Mouse (Mus musculus) limb, embryonic 12.5 days (tissue): ENCODE results near the gene Aebp2. TPM values are rescaled to one million over a fixed set of nuclear protein-coding genes. Genes with fewer than 3 reads are reported as not detected.
A peak's percentile ranks its signal among the peaks of the same experiment; 100 is the strongest.

Experiments used
- ATAC-seq: fragments of 200-750 bp; cut with Nextera tagmentation; 2 replicates; pipeline ENCODE4 v1.8.0; 2017; ENCODE audit warnings: low read depth, moderate TSS enrichment; ENCODE audit not compliant: insufficient number of reproducible peaks, insufficient read depth, low FRiP score, low TSS enrichment
- H3K27ac ChIP-seq: fragments of 300-500 bp; sonication (generic); 2 replicates; pipeline ENCODE4 v1.5.1; 2016; ENCODE audit warnings: mild to moderate bottlenecking, moderate library complexity
- H3K27me3 ChIP-seq: fragments of 300-500 bp; sonication (generic); 2 replicates; pipeline ENCODE4 v1.6.1; 2016; ENCODE audit warnings: mild to moderate bottlenecking, moderate library complexity
- H3K36me3 ChIP-seq: fragments of 300-500 bp; sonication (generic); 2 replicates; pipeline ENCODE4 v1.6.1; 2016; ENCODE audit warnings: mild to moderate bottlenecking, moderate library complexity
- H3K4me1 ChIP-seq: fragments of 300-500 bp; sonication (generic); replicated peaks from 2 replicates; pipeline ENCODE4 v1.6.1; 2016
- H3K4me2 ChIP-seq: fragments of 300-500 bp; sonication (generic); 2 replicates; pipeline ENCODE4 v1.6.1; 2016; ENCODE audit warnings: mild to moderate bottlenecking, moderate library complexity
- H3K4me3 ChIP-seq: fragments of 300-500 bp; sonication (generic); replicated peaks from 2 replicates; pipeline ENCODE4 v1.5.1; 2016; ENCODE audit warnings: mild to moderate bottlenecking
- H3K9ac ChIP-seq: fragments of 300-500 bp; sonication (generic); replicated peaks from 2 replicates; pipeline ENCODE4 v1.6.1; 2016; ENCODE audit warnings: mild to moderate bottlenecking, moderate library complexity
- H3K9me3 ChIP-seq: fragments of 300-500 bp; sonication (generic); 2 replicates; pipeline ENCODE4 v1.6.1; 2016; ENCODE audit warnings: mild to moderate bottlenecking, moderate library complexity
- WGBS: fragments of 180-500 bp; shearing (Covaris S2); methylation state at CpG from one replicate; pipeline ENCODE4 v1.1.7; 2016; 5-methylcytosine and 5-hydroxymethylcytosine counted together
- polyA plus RNA-seq: library from polyadenylated mRNA; unstranded; fragments of >200 nt; fragmentation: Nextera tagmentation; extraction: Ambion mirVana; gene quantifications from 2 replicates; pipeline ENCODE4 v1.2.1, GENCODE M21; 2016

The Aebp2 gene
- polyA plus RNA-seq, 1 experiment from 2014 or later, result 16.4 TPM

DNA sequence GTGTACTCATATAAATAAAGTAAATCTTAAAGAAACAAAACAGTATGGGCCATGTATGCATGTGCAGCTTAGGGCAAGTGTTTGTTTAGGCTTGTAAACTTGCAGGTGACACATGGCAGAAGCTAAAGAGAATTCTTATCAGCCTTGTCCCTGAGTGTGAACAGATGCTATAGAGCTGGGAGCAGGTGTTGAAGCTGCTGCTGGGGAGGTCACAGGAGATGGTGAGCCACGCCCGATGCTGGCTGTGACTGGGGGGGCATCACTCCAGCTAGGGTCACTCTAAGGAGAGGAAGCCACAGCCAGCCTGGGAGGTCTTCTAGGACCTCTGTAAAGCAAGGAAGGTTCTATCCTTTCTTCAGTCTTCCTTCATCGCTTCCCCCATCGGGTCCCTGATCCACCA, 53.6 kb downstream of the Aebp2 start:
- no peaks in the 10 kb centered on the region for H3K27me3 ChIP-seq
- H3K9ac ChIP-seq, result no peak overlapping the region
- H3K4me2 ChIP-seq, result no peak overlapping the region
- H3K27ac ChIP-seq, result no peak overlapping the region
- no peaks in the 10 kb centered on the region for H3K9me3 ChIP-seq
- no peak overlapping the region for H3K4me3 ChIP-seq
- no peak for ATAC-seq
- no peaks in the 10 kb centered on the region for H3K36me3 ChIP-seq
- 86% methylated on average over 4 of the region's 4 CpGs for WGBS
- H3K4me1 ChIP-seq, result peaks cover 38% of the 10 kb centered on the region

DNA sequence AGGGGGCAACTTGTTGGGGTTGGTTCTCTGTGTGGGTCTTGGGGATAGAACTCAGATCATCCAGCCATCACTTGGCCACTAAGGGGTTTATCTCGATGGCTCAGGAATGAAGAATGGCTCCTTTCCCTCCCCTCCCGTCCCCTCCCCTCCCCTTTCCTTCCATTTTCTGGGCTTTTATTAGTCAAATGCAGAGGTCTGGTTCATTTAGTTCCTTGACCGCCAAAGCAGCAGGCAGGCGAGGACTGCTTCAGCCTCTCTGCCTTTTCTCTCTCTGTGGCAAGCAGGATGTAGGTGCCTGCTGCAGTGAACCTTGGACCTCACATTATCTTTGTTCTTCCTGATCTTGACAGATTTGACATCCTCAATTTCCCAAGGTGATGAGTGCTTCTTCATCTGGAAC, 54.6 kb downstream of the Aebp2 start:
- Histone ChIP-seq H3K9ac (no peak overlapping the region), H3K4me3 (no peak overlapping the region), H3K4me1 (peaks cover 41% of the 10 kb centered on the region), H3K27ac (no peak overlapping the region), H3K36me3 (no peaks in the 10 kb centered on the region), H3K4me2 (no peak overlapping the region), H3K9me3 (no peaks in the 10 kb centered on the region), H3K27me3 (no peaks in the 10 kb centered on the region)
- no peak for ATAC-seq
- WGBS, result 39% methylated on average over 4 of the region's 4 CpGs

DNA sequence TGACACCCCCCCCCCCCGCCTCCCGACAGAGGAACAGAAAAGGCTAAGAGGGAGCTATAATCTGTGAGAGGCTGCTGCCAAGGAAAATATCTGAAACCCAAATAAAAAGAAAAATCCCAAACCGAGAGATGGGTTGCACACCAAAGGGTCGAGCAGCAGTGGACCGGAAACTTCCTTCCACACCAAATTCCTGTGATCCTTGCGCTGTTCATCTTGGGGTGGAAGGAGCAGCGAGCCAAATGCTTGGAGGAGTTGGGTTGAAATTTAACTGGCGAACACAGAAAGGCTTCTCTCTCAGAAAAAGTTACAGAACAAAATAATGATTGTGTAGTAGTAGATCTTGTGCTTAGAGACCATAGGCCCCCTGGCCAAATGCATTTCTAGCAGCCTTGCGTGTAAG, 55.5 kb downstream of the Aebp2 start:
- no peak overlapping the region for H3K4me2 ChIP-seq
- H3K4me1 ChIP-seq, result peaks cover 50% of the 10 kb centered on the region
- no peak overlapping the region for H3K4me3 ChIP-seq
- no peak for ATAC-seq
- H3K9me3 ChIP-seq, result no peaks in the 10 kb centered on the region
- no peaks in the 10 kb centered on the region for H3K27me3 ChIP-seq
- peak overlapping the region; percentile 4; the same call in 1 of the 2 replicates for H3K27ac ChIP-seq
- H3K36me3 ChIP-seq, result no peaks in the 10 kb centered on the region
- H3K9ac ChIP-seq, result no peak overlapping the region
- WGBS, result 79% methylated on average over 9 of the region's 9 CpGs

DNA sequence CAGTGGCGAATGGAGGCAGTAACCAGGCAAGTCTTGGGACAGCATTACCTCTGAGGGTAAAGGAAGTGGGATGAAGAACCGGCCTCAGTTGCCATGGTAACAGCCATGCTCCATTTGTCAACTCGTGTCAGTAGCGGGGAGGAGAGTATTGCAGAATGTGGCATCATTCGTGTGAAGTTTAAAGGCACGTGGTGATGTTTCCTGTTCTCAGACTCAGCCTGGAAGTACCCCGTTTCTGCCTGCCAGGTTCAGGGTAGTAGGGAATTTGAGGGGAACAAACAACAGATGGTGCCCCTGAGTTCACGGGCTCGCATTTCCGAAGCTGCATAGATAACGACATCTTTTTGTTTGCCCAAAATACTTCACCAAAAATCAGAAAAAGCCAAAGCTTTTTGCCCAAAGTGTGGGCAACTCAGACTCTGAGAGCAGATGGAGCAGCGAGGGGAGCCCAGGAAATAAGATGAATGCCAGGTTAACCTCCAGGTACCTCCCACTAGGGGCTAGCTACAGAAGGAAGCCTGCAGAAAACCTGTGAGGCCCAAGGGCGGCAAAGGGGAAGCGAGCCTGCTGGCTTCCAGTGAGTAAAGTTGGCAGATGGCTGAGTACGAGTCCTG, 56.3 kb downstream of the Aebp2 start:
- no peaks in the 10 kb centered on the region for H3K36me3 ChIP-seq
- WGBS, result 19% methylated on average over 15 of the region's 15 CpGs
- no peak overlapping the region for H3K4me3 ChIP-seq
- H3K9ac ChIP-seq, result no peak overlapping the region
- no peak for ATAC-seq
- H3K27ac ChIP-seq, result peak overlapping the region; percentile 41; the same call in 1 of the 2 replicates
- no peaks in the 10 kb centered on the region for H3K27me3 ChIP-seq
- H3K4me2 ChIP-seq, result no peak overlapping the region
- H3K9me3 ChIP-seq, result no peaks in the 10 kb centered on the region
- H3K4me1 ChIP-seq, result peaks cover 50% of the 10 kb centered on the region

DNA sequence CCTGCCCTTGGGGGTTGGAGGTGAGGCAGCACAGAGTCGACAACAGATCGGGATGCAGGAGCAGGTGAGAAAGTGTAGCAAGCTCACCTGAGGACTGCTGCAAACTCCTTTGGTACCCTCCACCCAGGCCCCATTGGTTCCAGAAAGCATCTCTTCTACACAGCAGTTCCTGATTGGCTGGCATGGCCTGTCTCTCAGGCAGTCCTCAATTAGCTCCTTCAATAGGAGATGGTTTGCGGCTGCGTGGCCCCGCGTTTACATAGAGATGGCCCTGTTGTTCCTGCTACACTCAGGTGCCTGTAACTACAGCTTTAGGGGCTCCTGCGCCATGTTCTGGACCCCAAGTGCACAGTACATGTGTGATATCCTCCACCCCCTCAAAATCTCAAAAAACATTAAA, 58.2 kb downstream of the Aebp2 start:
- 58% methylated on average over 7 of the region's 7 CpGs for WGBS
- Histone ChIP-seq H3K4me3 (no peak overlapping the region), H3K36me3 (no peaks in the 10 kb centered on the region), H3K27me3 (no peaks in the 10 kb centered on the region), H3K27ac (no peak overlapping the region), H3K9ac (no peak overlapping the region), H3K9me3 (no peaks in the 10 kb centered on the region), H3K4me2 (no peak overlapping the region), H3K4me1 (peaks cover 47% of the 10 kb centered on the region)
- ATAC-seq, result no peak

DNA sequence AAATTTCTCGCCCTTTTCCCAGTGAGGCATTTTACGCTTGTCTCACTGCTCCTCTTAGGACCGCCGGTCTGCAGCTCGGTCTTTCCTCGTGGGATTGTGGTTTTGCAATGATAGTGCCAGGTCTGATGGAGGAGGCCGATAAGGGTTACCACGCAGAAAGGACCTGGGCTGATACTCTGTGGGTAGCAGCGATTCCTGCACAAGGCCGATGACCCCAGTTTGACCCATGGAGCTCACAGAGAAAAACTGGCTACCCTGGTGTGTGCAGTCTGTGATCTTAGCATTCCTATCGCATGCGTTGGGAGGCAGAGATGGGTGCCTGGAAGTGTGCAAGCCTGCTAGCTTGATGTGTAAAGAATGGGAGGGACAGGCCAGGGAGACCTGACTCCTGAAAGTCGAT, 60.4 kb downstream of the Aebp2 start:
- no peak for ATAC-seq
- peak overlapping the region; percentile 77 for H3K27ac ChIP-seq

DNA sequence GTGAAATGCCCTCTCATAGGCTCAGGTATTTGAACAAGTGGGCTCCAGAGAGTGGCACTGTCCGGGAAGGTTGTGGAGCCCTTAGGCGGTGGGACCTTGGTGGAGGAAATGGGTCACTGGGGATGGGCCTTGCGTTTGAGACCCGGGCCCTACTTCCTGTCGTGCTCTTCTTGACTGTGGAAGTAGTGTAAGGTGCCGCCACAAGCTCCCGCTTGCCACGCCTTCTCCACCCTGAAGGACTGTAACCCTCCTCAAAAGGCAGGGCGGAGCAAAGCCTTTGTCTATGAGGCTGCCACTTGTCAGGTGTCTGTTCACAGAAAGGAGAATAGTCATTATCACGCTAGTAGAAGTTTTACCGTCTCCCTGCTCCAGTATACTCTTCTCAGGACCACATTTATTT, 61.9 kb downstream of the Aebp2 start:
- no peak overlapping the region for H3K9ac ChIP-seq
- H3K4me3 ChIP-seq, result no peak overlapping the region
- peak overlapping the region; percentile 35; the same call in 1 of the 2 replicates for H3K27ac ChIP-seq
- ATAC-seq, result no peak
- no peaks in the 10 kb centered on the region for H3K36me3 ChIP-seq
- H3K9me3 ChIP-seq, result no peaks in the 10 kb centered on the region
- peaks cover 28% of the 10 kb centered on the region for H3K4me1 ChIP-seq
- no peaks in the 10 kb centered on the region for H3K27me3 ChIP-seq
- 91% methylated on average over 11 of the region's 11 CpGs for WGBS
- no peak overlapping the region for H3K4me2 ChIP-seq

More for the DNA sequence above, 60.4 kb downstream of the Aebp2 start:
- no peak overlapping the region for H3K4me2 ChIP-seq
- 41% methylated on average over 13 of the region's 13 CpGs for WGBS
- H3K27me3 ChIP-seq, result no peaks in the 10 kb centered on the region
- H3K9me3 ChIP-seq, result no peaks in the 10 kb centered on the region
- H3K4me3 ChIP-seq, result no peak overlapping the region
- H3K36me3 ChIP-seq, result no peaks in the 10 kb centered on the region
- H3K4me1 ChIP-seq, result peaks cover 40% of the 10 kb centered on the region
- H3K9ac ChIP-seq, result no peak overlapping the region

DNA sequence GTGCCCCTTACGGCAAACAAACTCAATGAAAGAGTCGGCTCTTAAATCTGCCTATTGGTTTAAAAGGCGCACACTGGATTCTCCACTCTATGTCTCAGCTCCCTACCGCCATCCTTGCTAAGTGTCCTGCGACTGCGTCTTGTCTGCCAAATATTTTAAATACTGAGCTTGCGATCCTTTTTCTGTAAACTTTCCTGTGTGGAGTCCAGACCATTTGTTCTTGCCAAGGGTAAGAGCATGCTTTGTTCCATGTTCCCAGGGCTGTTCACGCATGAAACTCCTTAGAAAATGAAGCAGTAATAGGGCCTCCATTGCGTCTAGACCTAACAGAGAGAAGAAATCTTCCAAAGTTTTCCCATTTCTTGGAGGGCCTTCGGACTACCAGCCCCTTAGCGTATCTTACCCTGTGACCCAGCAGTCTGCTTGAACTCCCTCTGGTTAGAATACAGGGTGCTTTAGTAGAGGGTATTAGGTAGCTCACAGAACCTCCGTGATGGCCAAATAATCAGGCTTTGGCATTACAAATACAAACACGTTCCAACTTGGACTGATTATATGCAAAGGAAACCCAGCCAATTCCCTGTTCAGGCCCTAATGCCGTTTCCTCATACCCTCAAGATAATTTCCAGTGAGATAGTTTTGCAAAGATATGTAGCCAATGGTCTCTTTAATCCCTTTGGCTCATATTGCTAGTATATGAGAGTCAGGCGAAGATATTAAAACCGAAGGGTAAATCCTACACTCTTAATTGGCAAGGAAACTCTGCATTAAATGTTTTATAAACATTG, 67.3 kb downstream of the Aebp2 start:
- WGBS, result 85% methylated on average over 16 of the region's 16 CpGs
- Histone ChIP-seq H3K27ac (peak overlapping the region; percentile 62; the same call in 1 of the 2 replicates), H3K4me1 (peaks cover 27% of the 10 kb centered on the region)

DNA sequence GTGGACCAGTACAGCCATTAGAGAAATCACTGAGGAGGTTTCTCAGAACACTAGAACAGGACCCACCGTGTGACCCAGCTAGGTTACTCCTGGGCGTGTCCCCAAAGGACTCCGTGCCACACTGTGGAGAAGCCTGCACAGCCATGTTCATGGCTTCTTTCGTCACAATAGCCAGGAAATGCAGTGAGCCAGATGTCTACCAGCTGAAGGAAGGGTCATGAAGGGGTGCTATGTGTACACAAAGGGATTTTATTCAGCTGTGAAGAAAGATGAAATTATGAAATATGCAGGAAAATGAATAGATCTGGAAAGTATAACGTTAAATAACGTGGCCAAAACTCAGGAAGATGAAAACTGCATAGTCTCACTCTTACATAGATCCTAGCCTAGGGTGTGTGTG, 69.7 kb downstream of the Aebp2 start:
- 82% methylated on average over 6 of the region's 6 CpGs for WGBS
- H3K4me2 ChIP-seq, result no peak overlapping the region
- peaks cover 43% of the 10 kb centered on the region for H3K4me1 ChIP-seq
- no peak overlapping the region for H3K4me3 ChIP-seq
- no peak overlapping the region for H3K27ac ChIP-seq
- no peak overlapping the region for H3K9ac ChIP-seq
- H3K27me3 ChIP-seq, result no peaks in the 10 kb centered on the region
- ATAC-seq, result no peak
- H3K9me3 ChIP-seq, result no peaks in the 10 kb centered on the region
- H3K36me3 ChIP-seq, result no peaks in the 10 kb centered on the region

More for the DNA sequence above, 67.3 kb downstream of the Aebp2 start:
- H3K36me3 ChIP-seq, result no peaks in the 10 kb centered on the region
- no peaks in the 10 kb centered on the region for H3K9me3 ChIP-seq
- no peak overlapping the region for H3K9ac ChIP-seq
- H3K4me2 ChIP-seq, result no peak overlapping the region
- ATAC-seq, result no peak
- H3K4me3 ChIP-seq, result no peak overlapping the region
- H3K27me3 ChIP-seq, result no peaks in the 10 kb centered on the region

DNA sequence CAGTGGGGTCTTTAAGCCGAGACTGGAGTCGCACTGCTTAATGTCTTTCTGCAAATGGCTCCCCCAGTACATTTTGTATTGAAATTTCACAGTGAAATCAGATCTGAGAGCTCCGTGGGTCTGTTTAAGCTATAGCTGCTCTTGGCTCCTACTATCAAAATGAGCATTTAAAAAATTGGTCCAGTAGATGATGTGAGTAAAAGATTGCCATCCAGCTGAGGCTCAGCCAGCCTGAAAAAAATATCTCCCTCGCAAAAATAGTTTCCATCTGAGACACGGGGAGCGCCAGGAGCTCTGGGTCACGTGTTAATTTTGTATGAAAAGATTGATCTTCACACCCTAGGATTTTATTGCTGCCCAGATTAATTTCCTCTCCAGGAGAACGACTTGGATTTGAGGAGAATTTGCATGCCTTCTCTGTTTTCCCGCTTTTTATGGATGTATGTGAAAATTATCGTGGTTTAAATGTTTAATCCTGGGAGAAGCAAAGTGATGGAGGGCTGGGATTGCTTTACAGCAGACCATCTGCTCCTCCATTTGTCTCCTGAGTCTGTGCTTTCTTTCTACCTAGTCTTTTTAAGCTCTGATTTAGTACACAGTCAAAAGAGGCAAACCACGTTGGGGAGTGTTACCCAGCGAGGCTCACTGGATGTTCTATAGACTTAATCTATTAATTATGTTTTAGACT, 73.9 kb downstream of the Aebp2 start:
- H3K36me3 ChIP-seq, result no peaks in the 10 kb centered on the region
- H3K4me1 ChIP-seq, result peaks cover 27% of the 10 kb centered on the region
- H3K9me3 ChIP-seq, result no peaks in the 10 kb centered on the region
- no peak for ATAC-seq
- no peak overlapping the region for H3K4me2 ChIP-seq
- 41% methylated on average over 12 of the region's 12 CpGs for whole genome bisulfite sequencing
- H3K27me3 ChIP-seq, result no peaks in the 10 kb centered on the region
- H3K27ac ChIP-seq, result peak overlapping the region; percentile 12
- no peak overlapping the region for H3K9ac ChIP-seq
- H3K4me3 ChIP-seq, result no peak overlapping the region

DNA sequence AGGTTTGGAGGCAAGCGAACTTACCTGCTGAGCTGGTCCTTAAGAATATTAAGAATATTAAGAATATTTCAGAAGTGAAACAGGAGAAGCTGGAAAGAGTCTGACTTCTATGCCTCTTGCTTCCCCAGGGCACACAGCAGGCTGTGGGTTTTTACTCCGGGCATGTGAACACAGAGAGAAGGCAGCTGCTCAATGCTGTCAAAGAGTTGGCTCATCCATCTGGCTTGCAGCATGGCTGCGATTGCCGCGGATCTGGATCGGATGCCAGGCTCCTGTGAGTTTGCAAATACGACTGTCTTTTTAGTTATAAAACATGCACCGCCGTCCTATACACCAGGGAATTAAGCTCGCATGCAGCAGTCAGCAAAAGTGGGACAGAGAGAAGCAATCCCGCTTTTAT, 75.5 kb downstream of the Aebp2 start:
- Histone ChIP-seq H3K4me2 (no peak overlapping the region), H3K4me1 (peaks cover 18% of the 10 kb centered on the region), H3K36me3 (no peaks in the 10 kb centered on the region), H3K4me3 (no peak overlapping the region), H3K27ac (no peak overlapping the region), H3K27me3 (no peaks in the 10 kb centered on the region), H3K9ac (no peak overlapping the region), H3K9me3 (no peaks in the 10 kb centered on the region)
- WGBS, result 84% methylated on average over 11 of the region's 11 CpGs
- ATAC-seq, result no peak
